Mouse (Mus musculus) midbrain, embryonic 16.5 days (tissue): ENCODE measurements around the gene Macrod2. TPM values are rescaled to one million over a fixed set of nuclear protein-coding genes. Genes with fewer than 3 reads are reported as not detected.
A peak's percentile ranks its signal among the peaks of the same experiment; 100 is the strongest.

Experiments
- ATAC-seq: fragments of 200-750 bp; cut with Nextera tagmentation; 2 replicates; pipeline ENCODE4 v1.8.0; 2017; ENCODE audit warnings: moderate TSS enrichment
- H3K27ac ChIP-seq: fragments of 300-500 bp; sonication (generic); 2 replicates; pipeline ENCODE4 v1.5.1; 2014; ENCODE audit warnings: mild to moderate bottlenecking, low read length, mixed read lengths
- H3K27me3 ChIP-seq: fragments of 300-500 bp; sonication (generic); 2 replicates; pipeline ENCODE4 v1.6.1; 2014; ENCODE audit warnings: low read depth, low read length, mixed read lengths; ENCODE audit not compliant: control insufficient read depth, insufficient read depth
- H3K36me3 ChIP-seq: fragments of 300-500 bp; sonication (generic); 2 replicates; pipeline ENCODE4 v1.6.1; 2014; ENCODE audit warnings: mild to moderate bottlenecking, low read length, moderate library complexity, mixed read lengths; ENCODE audit not compliant: control insufficient read depth, insufficient read depth
- H3K4me1 ChIP-seq: fragments of 300-500 bp; sonication (generic); 2 replicates; pipeline ENCODE4 v1.6.1; 2014; ENCODE audit warnings: mild to moderate bottlenecking, low read length, mixed read lengths; ENCODE audit not compliant: control insufficient read depth, insufficient read depth
- H3K4me2 ChIP-seq: fragments of 300-500 bp; sonication (generic); 2 replicates; pipeline ENCODE4 v1.6.1; 2014; ENCODE audit warnings: mild to moderate bottlenecking, low read length, mixed read lengths
- H3K4me3 ChIP-seq: fragments of 300-500 bp; sonication (generic); 2 replicates; pipeline ENCODE4 v1.5.1; 2014; ENCODE audit warnings: low read depth, mild to moderate bottlenecking, low read length, moderate library complexity, mixed read lengths
- H3K9ac ChIP-seq: fragments of 300-500 bp; sonication (generic); 2 replicates; pipeline ENCODE4 v1.6.1; 2014; ENCODE audit warnings: low read depth, low read length, mixed read lengths
- H3K9me3 ChIP-seq: fragments of 300-500 bp; sonication (generic); replicated peaks from 2 replicates; pipeline ENCODE4 v1.6.1; 2014; ENCODE audit warnings: mild to moderate bottlenecking, low read length, mixed read lengths; ENCODE audit not compliant: control insufficient read depth, poor library complexity, severe bottlenecking
- WGBS: fragments of 180-500 bp; shearing (Covaris S2); extraction: QIAGEN DNeasy Blood & Tissue Kit; methylation state at CpG from one replicate; pipeline ENCODE4 v1.1.7; 2014; 5-methylcytosine and 5-hydroxymethylcytosine counted together
- polyA plus RNA-seq: library from polyadenylated mRNA; unstranded; fragments of >200 nt; fragmentation: Nextera tagmentation; extraction: Ambion mirVana; gene quantifications from 2 replicates; pipeline ENCODE4 v1.2.1, GENCODE M21; 2015

Macrod2 gene
- polyA plus RNA-seq, 1 experiment from 2014 or later: 96.9 TPM

GRCm38 (mm10) chr2:141505451-141505850 is 1110.3 kb downstream of the Macrod2 start:
- H3K27ac ChIP-seq: no peak overlapping the region
- H3K27me3 ChIP-seq: no peaks in the 10 kb centered on the region
- H3K9me3 ChIP-seq: no peaks in the 10 kb centered on the region
- H3K9ac ChIP-seq: no peak overlapping the region
- ATAC-seq: no peak
- H3K4me2 ChIP-seq: no peak overlapping the region
- no peak overlapping the region for H3K4me3 ChIP-seq
- 96% methylated on average over 3 of the region's 3 CpGs for WGBS
- H3K36me3 ChIP-seq: no peaks in the 10 kb centered on the region
- peaks cover 2% of the 10 kb centered on the region; the same call in 1 of the 2 replicates for H3K4me1 ChIP-seq

DNA sequence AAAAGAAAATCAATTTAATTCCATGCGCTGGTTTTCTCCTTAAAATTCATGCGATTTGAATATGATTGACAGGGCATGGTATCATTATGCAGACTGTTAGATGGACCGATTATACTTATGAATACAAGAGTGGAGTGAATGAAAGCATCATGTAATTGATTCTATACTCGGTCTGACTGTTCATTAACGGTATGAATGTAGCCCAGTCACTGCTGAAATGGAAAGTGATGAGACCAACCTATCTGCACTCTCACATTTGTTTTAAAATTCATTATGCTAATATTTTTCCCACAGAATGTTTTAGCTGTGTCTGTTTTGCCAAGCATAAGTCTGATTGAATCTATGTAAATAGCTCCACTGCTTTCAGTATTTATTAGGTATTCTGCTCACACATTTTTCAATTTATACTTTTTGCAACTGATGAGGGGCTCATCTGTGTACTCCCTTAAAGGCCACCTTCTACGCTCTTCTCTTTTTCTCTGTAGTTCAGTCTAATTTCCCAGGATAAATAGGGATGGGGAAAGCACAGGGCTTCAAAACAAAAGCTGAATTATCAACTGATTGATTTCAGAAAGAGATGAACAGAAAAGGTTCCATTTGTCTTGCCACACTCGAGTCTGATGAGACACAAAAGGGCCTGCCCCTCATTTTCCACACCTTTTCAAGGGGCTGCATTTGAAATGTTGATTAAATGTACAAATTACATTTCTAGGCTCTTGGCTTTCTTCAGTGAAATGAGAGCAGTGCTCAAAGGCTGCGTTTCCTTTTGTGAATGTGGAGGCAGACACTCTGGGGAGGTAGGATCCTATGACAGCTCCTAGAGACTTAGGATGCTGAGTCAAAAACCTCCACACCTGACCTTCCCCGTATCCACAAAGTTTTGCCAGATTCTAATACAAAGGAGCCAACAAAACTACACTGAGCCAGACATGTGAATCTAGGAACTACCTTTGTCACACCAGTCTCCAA is 1113.1 kb downstream of the Macrod2 start:
- Histone ChIP-seq H3K27me3 (no peaks in the 10 kb centered on the region), H3K9me3 (no peaks in the 10 kb centered on the region), H3K4me2 (no peak overlapping the region), H3K27ac (peak overlapping the region; percentile 3; the same call in 1 of the 2 replicates), H3K4me3 (no peak overlapping the region), H3K4me1 (peaks cover 2% of the 10 kb centered on the region; the same call in 1 of the 2 replicates), H3K36me3 (no peaks in the 10 kb centered on the region), H3K9ac (no peak overlapping the region)
- peak; percentile 62; the same call in 1 of the 2 replicates for ATAC-seq
- WGBS: 38% methylated on average over 9 of the region's 9 CpGs

GRCm38 (mm10) chr2:141514976-141515375 is 1119.9 kb downstream of the Macrod2 start:
- no peaks in the 10 kb centered on the region for H3K4me1 ChIP-seq
- H3K9me3 ChIP-seq: no peaks in the 10 kb centered on the region
- no peaks in the 10 kb centered on the region for H3K27me3 ChIP-seq
- no peak overlapping the region for H3K4me2 ChIP-seq
- WGBS: 84% methylated on average over 3 of the region's 3 CpGs
- no peaks in the 10 kb centered on the region for H3K36me3 ChIP-seq
- no peak overlapping the region for H3K4me3 ChIP-seq
- no peak overlapping the region for H3K9ac ChIP-seq
- ATAC-seq: no peak
- H3K27ac ChIP-seq: no peak overlapping the region

DNA sequence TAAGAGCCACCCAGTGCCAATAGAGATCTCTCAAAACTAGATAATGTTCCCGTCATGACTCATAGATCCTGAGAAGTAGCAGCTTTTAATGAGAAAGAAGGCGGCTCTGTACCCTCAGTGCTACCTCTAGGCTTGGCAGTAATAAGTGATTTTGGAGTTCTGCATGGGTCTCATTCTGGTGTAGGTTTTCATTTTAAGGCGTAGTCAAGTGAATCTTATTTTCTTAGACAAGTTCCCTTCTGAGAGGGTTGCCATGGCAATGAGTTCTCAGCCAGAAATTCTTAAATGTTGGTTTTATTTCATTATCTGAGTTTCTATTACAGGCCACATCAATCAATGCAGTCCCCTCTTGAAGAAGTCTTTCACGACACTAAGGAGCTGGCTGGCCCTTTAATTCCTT is 1127.0 kb downstream of the Macrod2 start:
- no peak overlapping the region for H3K9ac ChIP-seq
- no peaks in the 10 kb centered on the region for H3K9me3 ChIP-seq
- no peaks in the 10 kb centered on the region for H3K36me3 ChIP-seq
- H3K27ac ChIP-seq: no peak overlapping the region
- H3K4me1 ChIP-seq: no peaks in the 10 kb centered on the region
- peak; percentile 45 for ATAC-seq
- H3K4me2 ChIP-seq: no peak overlapping the region
- no peak overlapping the region for H3K4me3 ChIP-seq
- 59% methylated on average over 4 of the region's 4 CpGs for WGBS
- H3K27me3 ChIP-seq: no peaks in the 10 kb centered on the region

DNA sequence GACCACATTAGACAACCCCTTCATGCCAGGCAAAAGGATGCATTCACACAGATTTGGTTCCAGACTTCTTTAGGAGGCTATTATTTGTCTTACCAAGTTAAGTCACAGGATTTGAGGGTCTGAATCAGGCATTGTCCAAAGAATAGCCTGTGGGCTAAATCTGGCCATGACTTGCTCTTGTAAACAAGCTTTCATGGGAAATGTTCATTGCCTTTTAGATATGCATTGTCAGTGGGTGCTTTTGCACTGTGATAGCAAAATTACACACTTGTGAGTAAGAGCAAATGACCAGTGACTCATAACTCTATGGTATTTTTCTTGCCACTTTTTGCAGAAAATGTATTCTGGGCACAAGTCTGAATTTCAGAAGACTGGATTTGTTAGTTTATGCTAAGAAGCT is 1150.8 kb downstream of the Macrod2 start:
- no peak for ATAC-seq
- no peak overlapping the region for H3K9ac ChIP-seq

DNA sequence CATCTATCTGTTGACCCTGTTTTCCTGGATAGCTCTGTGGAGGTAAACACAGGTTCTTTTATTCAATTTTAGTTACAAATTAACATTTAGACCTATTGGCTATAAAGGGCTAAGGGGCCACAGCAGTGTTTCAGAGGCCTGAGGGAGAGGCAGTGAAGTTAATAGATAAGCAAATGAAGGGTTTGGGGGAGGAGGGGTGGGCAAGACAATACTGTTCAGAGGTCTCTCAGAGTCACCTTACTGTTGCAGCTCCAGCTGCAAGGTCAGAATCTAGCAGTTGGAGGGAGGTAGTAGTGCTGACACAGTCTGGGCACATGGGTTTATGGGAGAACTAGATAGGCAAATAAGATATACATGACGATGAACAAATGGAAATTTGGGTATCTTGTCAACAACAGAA is 1156.6 kb downstream of the Macrod2 start:
- Histone ChIP-seq H3K9me3 (no peaks in the 10 kb centered on the region), H3K9ac (no peak overlapping the region), H3K4me2 (no peak overlapping the region), H3K4me3 (no peak overlapping the region), H3K27me3 (no peaks in the 10 kb centered on the region), H3K27ac (no peak overlapping the region), H3K36me3 (no peaks in the 10 kb centered on the region), H3K4me1 (no peaks in the 10 kb centered on the region)
- ATAC-seq: no peak
- 100% methylated on average over 1 of the region's 1 CpGs for WGBS

More for the DNA sequence above, 1150.8 kb downstream of the Macrod2 start:
- no peaks in the 10 kb centered on the region for H3K27me3 ChIP-seq
- H3K36me3 ChIP-seq: no peaks in the 10 kb centered on the region
- no peaks in the 10 kb centered on the region for H3K9me3 ChIP-seq
- H3K4me3 ChIP-seq: no peak overlapping the region
- H3K4me2 ChIP-seq: no peak overlapping the region
- no peak overlapping the region for H3K27ac ChIP-seq
- H3K4me1 ChIP-seq: no peaks in the 10 kb centered on the region

DNA sequence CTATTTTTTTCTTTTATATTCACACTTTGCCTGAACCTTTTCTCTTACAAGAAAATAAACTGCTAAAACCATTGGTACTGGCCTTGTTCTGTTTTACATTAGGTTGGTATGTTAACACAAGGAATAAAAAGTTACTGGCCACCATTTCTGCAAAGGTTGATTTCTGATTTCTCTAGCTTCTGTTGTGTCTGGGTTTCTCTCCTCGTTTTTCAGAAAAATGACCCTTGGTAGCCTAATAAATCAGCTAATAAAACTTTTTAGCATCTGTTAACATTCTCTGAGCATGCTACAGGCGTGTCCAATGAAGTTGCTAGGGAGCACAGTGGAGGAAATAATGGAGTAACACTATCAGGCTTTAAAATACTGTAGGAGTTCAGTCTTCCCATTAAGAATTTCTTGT is 1161.6 kb downstream of the Macrod2 start:
- H3K36me3 ChIP-seq: no peaks in the 10 kb centered on the region
- no peak for ATAC-seq
- H3K4me2 ChIP-seq: no peak overlapping the region
- no peak overlapping the region for H3K9ac ChIP-seq
- no peaks in the 10 kb centered on the region for H3K9me3 ChIP-seq
- no peaks in the 10 kb centered on the region for H3K4me1 ChIP-seq
- WGBS: 64% methylated on average over 2 of the region's 2 CpGs
- no peaks in the 10 kb centered on the region for H3K27me3 ChIP-seq
- H3K27ac ChIP-seq: no peak overlapping the region
- H3K4me3 ChIP-seq: no peak overlapping the region

DNA sequence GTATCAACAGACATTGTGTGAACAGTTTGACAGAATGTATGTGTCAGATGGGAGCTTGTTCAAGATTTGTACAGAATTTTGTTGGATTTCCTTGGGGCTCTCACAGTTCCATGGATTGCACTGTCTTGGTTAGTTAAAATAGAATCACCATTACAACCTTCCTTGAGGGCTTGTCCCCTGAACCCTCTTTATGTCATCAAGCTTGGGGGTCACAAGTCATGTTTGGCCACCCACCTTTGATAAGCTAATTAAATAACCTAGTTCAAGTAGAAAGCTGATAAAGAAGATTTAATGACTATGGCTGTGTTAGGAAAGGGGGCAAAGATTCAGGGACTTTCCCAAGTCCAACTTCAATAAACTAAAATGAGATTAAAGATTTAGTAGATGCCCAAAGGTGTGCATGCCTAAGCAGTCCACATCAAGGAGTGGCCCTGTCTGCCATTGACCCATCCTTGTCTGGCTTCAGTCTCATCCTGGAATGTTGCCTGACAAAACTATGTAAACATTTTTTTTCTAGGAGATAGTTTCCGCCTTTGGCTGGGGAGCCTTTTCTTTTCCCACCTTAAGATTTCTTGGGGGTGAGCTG is 1163.2 kb downstream of the Macrod2 start:
- Histone ChIP-seq H3K9me3 (no peaks in the 10 kb centered on the region), H3K9ac (no peak overlapping the region), H3K4me2 (no peak overlapping the region), H3K4me3 (no peak overlapping the region), H3K4me1 (no peaks in the 10 kb centered on the region), H3K36me3 (no peaks in the 10 kb centered on the region), H3K27ac (no peak overlapping the region), H3K27me3 (no peaks in the 10 kb centered on the region)
- WGBS: 92% methylated on average over 1 of the region's 1 CpGs
- no peak for ATAC-seq

- no peak for ATAC-seq
- Histone ChIP-seq H3K4me3 (no peak overlapping the region), H3K4me2 (no peak overlapping the region), H3K27me3 (no peaks in the 10 kb centered on the region), H3K36me3 (no peaks in the 10 kb centered on the region), H3K4me1 (no peaks in the 10 kb centered on the region), H3K27ac (no peak overlapping the region), H3K9ac (no peak overlapping the region), H3K9me3 (no peaks in the 10 kb centered on the region)
- WGBS: 63% methylated on average over 3 of the region's 3 CpGs
Observed at GRCm38 (mm10) chr2:141565986-141566385, 1170.9 kb downstream of the Macrod2 start.
